Mouse (Mus musculus) cerebellum, adult 2 months (tissue): ENCODE measurements around the gene Gpatch2.

Source experiments
- CTCF ChIP-seq: fragments of 200-500 bp; IDR thresholded peaks from 2 replicates; pipeline ENCODE4 v1.5.1; 2011; ENCODE audit warnings: low read depth, mild to moderate bottlenecking, control low read depth, low read length, moderate library complexity, borderline replicate concordance; ENCODE audit not compliant: insufficient read depth
- POLR2A ChIP-seq: fragments of 200-500 bp; IDR thresholded peaks from 2 replicates; pipeline ENCODE4 v1.6.1; 2011; ENCODE audit warnings: low read length, control low read depth, borderline replicate concordance; ENCODE audit not compliant: insufficient read depth

- no peak for TF ChIP-seq CTCF
- TF ChIP-seq POLR2A: no peak
Measured at GRCm38 (mm10) chr1:187308523-187308922, 93.2 kb downstream of the Gpatch2 start.
